Mouse (Mus musculus) liver, adult 2 months (tissue): ENCODE measurements around the gene Mrps35.

Source experiments
- CTCF ChIP-seq: fragments of 200-500 bp; IDR thresholded peaks from 2 replicates; pipeline ENCODE4 v1.5.1; 2011; ENCODE audit warnings: low read depth, low read length, control low read depth
- POLR2A ChIP-seq: fragments of 200-500 bp; IDR thresholded peaks from 2 replicates; pipeline ENCODE4 v1.6.1; 2011; ENCODE audit warnings: low read length, control low read depth; ENCODE audit not compliant: insufficient read depth; ENCODE audit errors: extremely low read depth

GRCm38 (mm10) chr6:147076878-147077277 lies 34.3 kb downstream of the Mrps35 start:
- TF ChIP-seq CTCF (no peak), POLR2A (no peak)
